Mouse (Mus musculus) cerebellum, postnatal 36 days (tissue): ENCODE measurements around the gene Samd5.

Source experiments
- DNase-seq, 2 experiments: peaks; one replicate each; pipeline ENCODE4 v3.0.0; 2021 to 2022; ENCODE audit warnings: mixed read lengths in 2 of 2

Gene Samd5

GRCm38 (mm10) chr10:9674561-9675521, at the start of gene Samd5:
Gene Samd5 (minus strand): TSS chr10:9675208.
- peak; percentile 21 to 29 for DNase-seq

GRCm38 (mm10) chr10:9722519-9723303, 47.7 kb upstream of the Samd5 start:
- DNase-seq = no peak

GRCm38 (mm10) chr10:9720027-9720426, 45.0 kb upstream of the Samd5 start:
- no peak for DNase-seq

DNA sequence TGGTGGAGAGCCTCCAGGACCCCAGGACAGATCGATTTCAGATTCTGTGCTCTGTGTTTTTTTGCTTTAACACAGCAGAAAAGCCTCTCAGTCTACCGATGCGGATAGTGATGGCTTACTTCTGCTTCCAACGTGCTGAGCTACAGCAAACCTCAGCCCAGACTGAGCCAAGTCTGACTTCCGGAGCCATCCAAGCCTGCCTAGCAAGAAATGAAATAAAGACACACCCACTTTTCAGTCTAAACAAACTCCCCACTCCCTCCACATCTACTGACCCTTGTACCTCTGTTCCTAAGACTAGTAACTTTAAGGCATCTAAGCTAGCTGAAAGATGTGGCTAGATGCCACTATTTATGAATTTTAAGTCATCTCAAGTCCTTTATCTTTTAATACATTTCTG, 43.1 kb upstream of the Samd5 start:
- DNase-seq = no peak

DNA sequence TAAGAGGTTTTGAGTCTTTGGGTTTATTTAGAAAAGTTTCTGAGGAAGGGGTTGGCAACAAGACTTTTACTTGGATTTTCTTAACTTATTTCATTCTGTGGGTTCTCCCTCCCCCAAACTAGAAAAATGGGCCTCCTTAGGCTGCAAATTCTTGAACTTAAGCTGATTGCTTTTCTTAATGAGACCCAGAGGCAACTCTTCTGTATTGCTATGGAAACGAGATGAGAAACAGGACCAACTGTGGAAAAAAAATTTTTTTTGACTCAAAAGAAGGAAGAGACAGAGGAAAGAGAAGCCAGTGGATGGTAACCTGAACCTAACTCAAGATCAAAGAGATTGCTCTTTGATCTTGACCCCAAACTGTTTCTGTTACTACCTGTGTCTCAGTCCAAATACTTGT, 29.9 kb upstream of the Samd5 start:
- DNase-seq = no peak

GRCm38 (mm10) chr10:9699071-9699761, 24.2 kb upstream of the Samd5 start:
- no peak for DNase-seq

DNA sequence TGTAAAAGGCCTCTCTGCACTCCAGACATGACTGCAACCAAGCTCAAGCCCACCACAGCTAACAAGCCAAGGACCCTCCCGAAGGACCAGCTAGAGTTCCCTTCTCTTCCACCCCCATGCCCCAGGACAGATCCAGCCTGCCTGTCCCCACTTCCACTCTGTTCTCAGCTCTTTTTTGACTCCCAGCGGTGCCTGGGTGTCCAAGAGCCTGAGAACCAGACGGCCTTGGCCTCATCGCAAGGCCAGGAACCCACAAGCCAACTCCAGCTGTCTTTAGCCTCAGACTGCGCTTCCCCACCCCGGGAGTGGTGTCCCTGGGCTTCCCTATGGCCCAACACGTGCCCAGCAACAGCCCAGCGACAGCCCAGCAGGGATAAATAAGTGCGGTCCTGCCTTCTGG, 23.1 kb upstream of the Samd5 start:
- DNase-seq = no peak

GRCm38 (mm10) chr10:9696543-9697141, 21.6 kb upstream of the Samd5 start:
- DNase-seq = no peak

DNA sequence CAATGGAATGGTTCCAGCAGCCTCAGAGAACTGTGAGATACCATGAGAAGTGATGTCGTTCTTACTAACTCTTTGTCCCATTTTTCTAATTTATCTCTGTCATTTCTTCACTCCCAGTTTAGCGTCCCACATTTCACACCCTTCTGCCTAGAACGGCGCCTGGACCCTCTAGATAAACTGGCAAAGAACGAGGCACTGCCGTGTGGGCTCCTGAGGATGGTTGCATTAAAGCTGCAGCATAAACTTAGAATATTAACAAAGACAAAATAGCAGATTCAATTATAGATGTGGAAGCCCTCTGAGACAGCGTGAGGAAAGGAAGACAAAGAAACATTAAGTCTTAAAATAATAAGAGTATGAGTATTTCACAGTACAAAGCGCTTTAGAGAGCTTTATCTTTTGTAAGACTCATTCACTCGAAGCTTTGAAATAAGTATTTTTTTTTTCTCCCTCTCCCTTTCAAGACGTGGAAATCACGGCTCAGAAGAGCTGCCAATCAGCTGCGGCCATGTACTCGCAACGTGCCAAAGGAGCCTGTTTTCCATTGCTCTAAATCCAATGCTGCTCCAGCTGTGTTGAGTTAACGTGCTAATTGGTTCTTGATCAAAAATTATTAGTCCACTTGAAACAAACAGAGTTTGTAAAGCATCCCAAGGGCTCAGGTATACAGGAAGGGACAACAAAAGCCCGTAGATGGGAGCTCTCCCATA, 19.1 kb upstream of the Samd5 start:
- no peak for DNase-seq

- DNase-seq = no peak
Measured at GRCm38 (mm10) chr10:9680928-9681327, 5.9 kb upstream of the Samd5 start.

DNA sequence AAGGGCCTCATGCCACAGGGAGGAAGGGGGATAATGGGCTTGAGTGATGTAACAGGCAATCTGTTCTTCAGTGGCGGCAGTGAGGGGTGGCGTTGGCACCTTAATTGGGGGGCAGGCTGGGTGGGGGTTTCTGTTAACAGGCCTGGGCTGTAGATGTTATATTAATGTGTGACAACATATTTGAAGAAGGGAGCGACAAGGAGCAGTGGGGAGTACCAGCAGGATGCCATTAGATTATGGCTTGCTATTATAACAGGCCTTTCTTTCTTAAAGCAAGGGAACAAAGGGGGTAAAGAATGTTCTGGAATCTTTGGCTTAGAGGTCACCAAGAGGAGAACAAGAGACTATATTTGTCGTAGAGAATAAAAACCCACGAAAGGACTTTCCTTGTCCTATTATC, 4.9 kb upstream of the Samd5 start:
- DNase-seq = no peak

DNA sequence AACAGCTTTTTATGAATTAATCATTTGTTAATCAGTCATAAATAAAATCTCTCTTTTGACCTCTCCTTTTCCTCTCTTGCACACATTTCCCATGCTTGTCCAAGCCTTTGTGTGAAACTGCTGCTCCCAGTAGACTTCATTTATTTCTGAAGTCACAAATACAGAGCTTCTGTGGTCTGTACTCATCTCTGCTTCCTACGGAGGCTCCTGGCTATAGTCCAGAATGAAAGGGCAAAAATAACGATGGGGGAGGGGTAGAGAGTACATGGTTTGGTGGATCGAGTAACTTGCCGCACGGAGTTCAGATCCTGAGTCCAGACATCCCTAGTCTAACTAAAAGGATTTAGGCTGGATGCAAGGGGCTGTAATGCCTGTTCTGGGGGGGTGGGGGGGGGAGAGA, 3.1 kb upstream of the Samd5 start:
- DNase-seq = no peak

- DNase-seq = peak; percentile 61 to 63
Measured at GRCm38 (mm10) chr10:9676886-9677285, 1.9 kb upstream of the Samd5 start.

GRCm38 (mm10) chr10:9676418-9676786, 1.4 kb upstream of the Samd5 start:
- no peak for DNase-seq

GRCm38 (mm10) chr10:9675550-9676417, 776 bp upstream of the Samd5 start:
- DNase-seq = peak; percentile 8 to 9

- DNase-seq = no peak
Measured at GRCm38 (mm10) chr10:9673276-9673675, 1.7 kb downstream of the Samd5 start.

DNA sequence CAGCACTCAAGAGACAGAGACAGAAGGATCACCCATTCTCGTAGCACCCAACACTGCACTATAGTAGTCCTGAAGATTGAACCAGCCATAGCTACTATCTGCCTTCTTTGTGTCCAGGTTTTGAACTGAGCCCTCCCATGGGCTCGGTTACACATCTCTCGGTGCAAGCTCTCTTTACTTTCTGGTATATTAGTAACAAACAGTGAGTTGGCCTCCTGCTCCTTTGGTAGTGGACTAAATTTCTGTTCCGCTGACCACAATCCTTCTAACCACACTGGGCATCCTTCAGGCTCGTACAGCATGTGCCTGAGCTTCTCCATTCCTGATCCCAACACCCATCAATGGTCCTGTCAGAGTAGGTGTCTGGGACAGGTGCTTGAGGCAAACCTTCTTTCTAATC, 2.3 kb downstream of the Samd5 start:
- DNase-seq = no peak

GRCm38 (mm10) chr10:9670351-9670750, 4.7 kb downstream of the Samd5 start:
- no peak for DNase-seq

- DNase-seq = no peak
Measured at GRCm38 (mm10) chr10:9668791-9669190, 6.2 kb downstream of the Samd5 start.

GRCm38 (mm10) chr10:9652946-9653345, 22.1 kb downstream of the Samd5 start:
- DNase-seq = no peak
